In the genomic region with DNA sequence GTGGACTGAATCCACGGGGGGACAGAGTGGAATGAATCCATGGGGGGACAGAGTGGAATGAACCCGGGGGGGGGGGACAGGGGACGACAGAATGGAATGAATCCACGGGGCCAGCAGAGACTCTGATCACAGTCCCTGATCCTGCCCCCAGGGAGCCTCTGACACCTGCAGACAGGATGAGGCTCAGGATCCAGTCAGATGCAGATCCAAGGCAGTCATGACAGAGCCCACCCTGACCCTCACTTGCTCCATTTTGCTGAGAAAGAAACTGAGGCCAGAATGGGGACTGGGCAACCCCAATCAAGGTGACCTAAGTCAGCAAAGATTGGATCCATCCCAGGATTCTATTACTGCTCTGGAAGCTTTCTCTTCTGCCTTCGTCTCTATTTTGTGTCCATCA, we compare ENCODE assay signal across 13 mouse cellular contexts. TPM values are rescaled to one million over a fixed set of nuclear protein-coding genes. Genes with fewer than 3 reads are reported as not detected.
DNase-seq lines count a peak whose midpoint lies in the region; ATAC-seq and TF ChIP-seq lines count a peak whose summit lies in the region.
"Had no signal": no experiment of that assay in that cellular context is flagged by ENCODE, and none has a peak within 500 bp of the region (broad histone marks: within the 10 kb centered on the region; RNA-seq: fewer than 3 reads in every experiment).

No protein-coding gene starts in this region.

- no peak for TF ChIP-seq CTCF in kidney, postnatal 0 days (IDR thresholded peaks at IDR 0.05; ENCODE audit: low read depth)

- H3K36me3 ChIP-seq in heart, embryonic 15.5 days: no peaks in the 10 kb centered on the region
- H3K36me3 ChIP-seq in kidney, postnatal 0 days (ENCODE audit: insufficient read depth, low read length): no peaks in the 10 kb centered on the region
- H3K36me3 ChIP-seq: embryonic facial prominence, embryonic 15.5 days; hindbrain, embryonic 15.5 days had no signal

- no peaks in the 10 kb centered on the region for H3K9me3 ChIP-seq in heart, embryonic 15.5 days (replicated peaks)
- H3K9me3 ChIP-seq in kidney, postnatal 0 days (replicated peaks; ENCODE audit: low read length): no peaks in the 10 kb centered on the region
- H3K9me3 ChIP-seq: embryonic facial prominence, embryonic 15.5 days; hindbrain, embryonic 15.5 days had no signal

- H3K9ac ChIP-seq in heart, embryonic 15.5 days: no peak overlapping the region
- H3K9ac ChIP-seq in kidney, postnatal 0 days (ENCODE audit: low read depth, low read length): no peak overlapping the region
- H3K9ac ChIP-seq: embryonic facial prominence, embryonic 15.5 days; hindbrain, embryonic 15.5 days had no signal

- 16% methylated on average over 4 of the region's 5 CpGs for WGBS in heart, embryonic 15.5 days
- 7% methylated on average over 5 of the region's 5 CpGs for WGBS in kidney, postnatal 0 days

- ATAC-seq in heart, embryonic 15.5 days (replicated peaks; ENCODE audit: insufficient number of reproducible peaks, insufficient read depth, low FRiP score, low read depth): no peak
- ATAC-seq in kidney, postnatal 0 days (replicated peaks; ENCODE audit: low FRiP score, low read depth): no peak
- ATAC-seq: CD4-positive, CD25-positive, alpha-beta regulatory T cell, adult 4 months had no signal

- no peak overlapping the region for H3K4me2 ChIP-seq in heart, embryonic 15.5 days
- H3K4me2 ChIP-seq in kidney, postnatal 0 days (ENCODE audit: low read length): no peak overlapping the region
- H3K4me2 ChIP-seq: embryonic facial prominence, embryonic 15.5 days; hindbrain, embryonic 15.5 days had no signal

- H3K4me3 ChIP-seq in heart, embryonic 15.5 days: no peak overlapping the region
- no peak overlapping the region for H3K4me3 ChIP-seq in kidney, postnatal 0 days (replicated peaks; ENCODE audit: low read depth, low read length)
- H3K4me3 ChIP-seq in brown adipose tissue, adult 24 weeks (ENCODE audit: insufficient read depth, low read depth, low read length): no peak overlapping the region
- H3K4me3 ChIP-seq: embryonic facial prominence, embryonic 15.5 days; hindbrain, embryonic 15.5 days had no signal

- peak overlapping the region; percentile 26; the same call in 1 of the 2 replicates for H3K27ac ChIP-seq in heart, embryonic 15.5 days
- peak overlapping the region; percentile 36; the same call in 1 of the 2 replicates for H3K27ac ChIP-seq in kidney, postnatal 0 days
- H3K27ac ChIP-seq in brown adipose tissue, adult 24 weeks (replicated peaks; ENCODE audit: low read depth, low read length): peak overlapping the region; percentile 66
- H3K27ac ChIP-seq: embryonic facial prominence, embryonic 15.5 days; hindbrain, embryonic 15.5 days had no signal

- no peaks in the 10 kb centered on the region for H3K27me3 ChIP-seq in heart, embryonic 15.5 days
- H3K27me3 ChIP-seq in kidney, postnatal 0 days (ENCODE audit: insufficient read depth, low read length): no peaks in the 10 kb centered on the region
- H3K27me3 ChIP-seq: embryonic facial prominence, embryonic 15.5 days; hindbrain, embryonic 15.5 days had no signal

- no peak for DNase-seq in heart, adult 9 months (ENCODE audit: low spot score in 2 of 2)
- no peak for DNase-seq in kidney, postnatal 0 days (ENCODE audit: low spot score)
- DNase-seq in kidney, adult 8-10 months: no peak
- peak; percentile 55 for DNase-seq in ES-CJ7 (ENCODE audit: low read depth, low spot score)
- no peak for DNase-seq in right cerebral cortex, postnatal 4 days
- no peak for DNase-seq in right cerebral cortex, postnatal 10 days (ENCODE audit: low spot score in 2 of 2)
- DNase-seq: midbrain, embryonic 14.5 days; right cerebral cortex, postnatal 14 days had no signal

- peaks cover 21% of the 10 kb centered on the region for H3K4me1 ChIP-seq in heart, embryonic 15.5 days (replicated peaks)
- H3K4me1 ChIP-seq in kidney, postnatal 0 days (replicated peaks; ENCODE audit: insufficient read depth, low read length): 0 out of 2 replicates have a peak, but pooled peaks cover 7% of the 10 kb centered on the region
- H3K4me1 ChIP-seq in brown adipose tissue, adult 24 weeks (ENCODE audit: control insufficient read depth, insufficient read depth, insufficient read length, low read length): peaks cover 8% of the 10 kb centered on the region
- H3K4me1 ChIP-seq: hindbrain, embryonic 15.5 days had no signal

RNA-seq across cellular contexts. Expression of a gene that starts 12.7 kb away (rescaled TPM):
- polyA plus RNA-seq in heart, embryonic 15.5 days (2015; fragmentation: Nextera tagmentation; extraction: Ambion mirVana): 75.0 and 92.0 TPM in 2 replicates
- 103 and 107 TPM in 2 replicates for polyA plus RNA-seq in kidney, postnatal 0 days (2015; fragmentation: Nextera tagmentation; extraction: Ambion mirVana)
- polyA plus RNA-seq in brown adipose tissue, adult 24 weeks (2012; ENCODE audit: insufficient read depth, insufficient read length, missing spikeins): 124 and 179 TPM in 2 replicates

RNA-seq across cellular contexts. Expression of a gene that starts 13.4 kb away (rescaled TPM):
- polyA plus RNA-seq in heart, embryonic 15.5 days (2015; fragmentation: Nextera tagmentation; extraction: Ambion mirVana): 30.8 and 38.1 TPM in 2 replicates
- 28.3 and 31.5 TPM in 2 replicates for polyA plus RNA-seq in kidney, postnatal 0 days (2015; fragmentation: Nextera tagmentation; extraction: Ambion mirVana)
- polyA plus RNA-seq in brown adipose tissue, adult 24 weeks (2012; ENCODE audit: insufficient read depth, insufficient read length, missing spikeins): 44.4 and 326 TPM in 2 replicates
